9 mouse cellular contexts compared by ENCODE assay signal in genomic region chr1:193035371-193036238, GRCm38 (mm10). TPM values are rescaled to one million over a fixed set of nuclear protein-coding genes. Genes with fewer than 3 reads are reported as not detected.
DNase-seq lines count a peak whose midpoint lies in the region; ATAC-seq and TF ChIP-seq lines count a peak whose summit lies in the region.
"Had no signal": no experiment of that assay in that cellular context is flagged by ENCODE, and none has a peak within 500 bp of the region (broad histone marks: within the 10 kb centered on the region; RNA-seq: fewer than 3 reads in every experiment).

Gene Syt14 (minus strand): TSS chr1:193035775.

- peak within 1 kb of the TSS; percentile 45 for H3K9ac ChIP-seq in ES-Bruce4 (ENCODE audit: low read depth, poor library complexity, severe bottlenecking)
- peak within 1 kb of the TSS; percentile 35; the same call in 1 of the 2 replicates for H3K9ac ChIP-seq in embryonic facial prominence, embryonic 15.5 days
- peak within 1 kb of the TSS; percentile 61 for H3K9ac ChIP-seq in heart, embryonic 14.5 days (ENCODE audit: low read length)
- peak within 1 kb of the TSS; percentile 75 for H3K9ac ChIP-seq in liver, postnatal 0 days (replicated peaks)

- TF ChIP-seq CTCF in ES-Bruce4 (IDR thresholded peaks at IDR 0.05; ENCODE audit: low read depth, low read length) = no peak
- no peak for TF ChIP-seq CTCF in liver, postnatal 0 days (IDR thresholded peaks at IDR 0.05; ENCODE audit: low read depth)
- no peak for TF ChIP-seq CTCF in olfactory bulb, adult 2 months (IDR thresholded peaks at IDR 0.05; ENCODE audit: insufficient read depth, low read depth, low read length)

- no peak for TF ChIP-seq POLR2A in ES-Bruce4 (IDR thresholded peaks at IDR 0.05; ENCODE audit: insufficient read depth, low read length)
- no peak for TF ChIP-seq POLR2A in olfactory bulb, adult 2 months (IDR thresholded peaks at IDR 0.05; ENCODE audit: insufficient read depth, low read depth, low read length)

- WGBS in embryonic facial prominence, embryonic 15.5 days = under 1% methylated on average over 67 of the region's 67 CpGs
- under 1% methylated on average over 66 of the region's 67 CpGs for WGBS in heart, embryonic 14.5 days
- 1% methylated on average over 65 of the region's 67 CpGs for WGBS in liver, postnatal 0 days (ENCODE audit: insufficient replicate concordance)
- under 1% methylated on average over 62 of the region's 67 CpGs for WGBS in olfactory bulb, adult 2 months

- H3K4me3 ChIP-seq in ES-Bruce4 (ENCODE audit: low read depth, low read length) = peak within 1 kb of the TSS; percentile 87
- H3K4me3 ChIP-seq in embryonic facial prominence, embryonic 15.5 days (replicated peaks) = peak within 1 kb of the TSS; percentile 66
- peak within 1 kb of the TSS; percentile 59 to 63 for H3K4me3 ChIP-seq in heart, embryonic 14.5 days (ENCODE audit: control insufficient read depth in 1 of 2, insufficient read depth in 1 of 2, low read depth in 1 of 2, low read length in 2 of 2)
- peak within 1 kb of the TSS; percentile 68 for H3K4me3 ChIP-seq in liver, postnatal 0 days (ENCODE audit: low read depth, low read length)
- H3K4me3 ChIP-seq in olfactory bulb, adult 2 months (ENCODE audit: insufficient read depth, low read depth, low read length) = peak within 1 kb of the TSS; percentile 69

- no peaks in the 10 kb centered on the region for H3K4me1 ChIP-seq in ES-Bruce4 (ENCODE audit: control insufficient read depth, insufficient read depth, low read length)
- peaks cover 14% of the 10 kb centered on the region for H3K4me1 ChIP-seq in embryonic facial prominence, embryonic 15.5 days
- H3K4me1 ChIP-seq in heart, embryonic 14.5 days (ENCODE audit: control insufficient read depth in 2 of 2, insufficient read depth in 2 of 2, low read length in 2 of 2) = peaks cover 0 to 6% of the 10 kb centered on the region in 2 experiments; a peak in 3 of 4 replicates
- H3K4me1 ChIP-seq in liver, postnatal 0 days (ENCODE audit: insufficient read depth) = peaks cover 11% of the 10 kb centered on the region
- peaks cover 3% of the 10 kb centered on the region for H3K4me1 ChIP-seq in olfactory bulb, adult 2 months (ENCODE audit: control insufficient read depth, insufficient read depth, low read length)

- H3K9me3 ChIP-seq in ES-Bruce4 (replicated peaks; ENCODE audit: control insufficient read depth, insufficient read depth, low read length, poor library complexity, severe bottlenecking) = no peaks in the 10 kb centered on the region
- H3K9me3 ChIP-seq in embryonic facial prominence, embryonic 15.5 days (replicated peaks) = no peaks in the 10 kb centered on the region
- no peaks in the 10 kb centered on the region for H3K9me3 ChIP-seq in heart, embryonic 14.5 days (ENCODE audit: control insufficient read depth, low read length)
- H3K9me3 ChIP-seq in liver, postnatal 0 days (ENCODE audit: low read length) = no peaks in the 10 kb centered on the region

- H3K27me3 ChIP-seq in ES-Bruce4 (ENCODE audit: control insufficient read depth, insufficient read depth, low read length, poor library complexity, severe bottlenecking) = no peaks in the 10 kb centered on the region
- H3K27me3 ChIP-seq in embryonic facial prominence, embryonic 15.5 days = no peaks in the 10 kb centered on the region; the same call in 1 of the 2 replicates
- no peaks in the 10 kb centered on the region for H3K27me3 ChIP-seq in heart, embryonic 14.5 days (ENCODE audit: control insufficient read depth, insufficient read depth, low read length)
- H3K27me3 ChIP-seq in liver, postnatal 0 days (ENCODE audit: insufficient read depth, low read length) = peaks cover 13% of the 10 kb centered on the region; the same call in 1 of the 2 replicates

- no peaks in the 10 kb centered on the region for H3K36me3 ChIP-seq in ES-Bruce4 (ENCODE audit: control insufficient read depth, insufficient read depth, low read length, poor library complexity, severe bottlenecking)
- no peaks in the 10 kb centered on the region for H3K36me3 ChIP-seq in embryonic facial prominence, embryonic 15.5 days
- no peaks in the 10 kb centered on the region for H3K36me3 ChIP-seq in heart, embryonic 14.5 days (ENCODE audit: control insufficient read depth, insufficient read depth, low read length)
- no peaks in the 10 kb centered on the region for H3K36me3 ChIP-seq in liver, postnatal 0 days (replicated peaks; ENCODE audit: insufficient read depth, low read length)

- DNase-seq in brain, adult 2 months (ENCODE audit: low read depth, low spot score) = peak; percentile 89
- DNase-seq in kidney, postnatal 14 days = peak; percentile 87
- DNase-seq in liver, postnatal 0 days = peak; percentile 93
- peak; percentile 82 for DNase-seq in thymus, postnatal 0 days (ENCODE audit: low spot score)

- H3K27ac ChIP-seq in ES-Bruce4 (ENCODE audit: insufficient read depth, low read length) = peak within 1 kb of the TSS; percentile 1; the same call in 1 of the 2 replicates
- H3K27ac ChIP-seq in embryonic facial prominence, embryonic 15.5 days (replicated peaks) = no peak within 1 kb of the TSS
- H3K27ac ChIP-seq in heart, embryonic 14.5 days (replicated peaks in 1 of 2; ENCODE audit: control insufficient read depth in 1 of 2, insufficient read depth in 1 of 2, low read depth in 2 of 2, low read length in 2 of 2) = no peak within 1 kb of the TSS
- H3K27ac ChIP-seq in liver, postnatal 0 days (ENCODE audit: low read depth) = peak within 1 kb of the TSS; percentile 78
- H3K27ac ChIP-seq in olfactory bulb, adult 2 months (ENCODE audit: insufficient read depth, low read depth, low read length) = no peak within 1 kb of the TSS
- H3K27ac ChIP-seq: macrophage had no signal

- TF ChIP-seq EP300 in ES-Bruce4 (IDR thresholded peaks at IDR 0.05; ENCODE audit: insufficient read depth, low read depth, low read length) = peak; percentile 32; the same call in 1 of the 2 replicates
- no peak for TF ChIP-seq EP300 in liver, postnatal 0 days (IDR thresholded peaks at IDR 0.05; ENCODE audit: low read depth)

- peak; percentile 91 for ATAC-seq in embryonic facial prominence, embryonic 15.5 days (ENCODE audit: insufficient number of reproducible peaks, low FRiP score, low TSS enrichment, low read depth)
- ATAC-seq in heart, embryonic 14.5 days (ENCODE audit: insufficient number of reproducible peaks, insufficient read depth, low FRiP score, low read depth) = peak; percentile 94
- peak; percentile 97 for ATAC-seq in liver, postnatal 0 days

- peak within 1 kb of the TSS; percentile 95 for H3K4me2 ChIP-seq in embryonic facial prominence, embryonic 15.5 days (replicated peaks)
- peak within 1 kb of the TSS; percentile 86 for H3K4me2 ChIP-seq in heart, embryonic 14.5 days (ENCODE audit: low read length)
- peak within 1 kb of the TSS; percentile 80 for H3K4me2 ChIP-seq in liver, postnatal 0 days (ENCODE audit: low read depth, low read length)

RNA-seq across cellular contexts. Expression of gene Syt14, which starts in this region (rescaled TPM):
- polyA plus RNA-seq in ES-Bruce4 (2011; ENCODE audit: insufficient read depth, insufficient read length, low read depth, missing spikeins) = 12.8 and 14.7 TPM in 2 replicates
- 1.6 and 1.7 TPM in 2 replicates for polyA plus RNA-seq in embryonic facial prominence, embryonic 15.5 days (2015; fragmentation: Nextera tagmentation; extraction: Ambion mirVana)
- polyA plus RNA-seq in heart, embryonic 14.5 days (2014; fragmentation: Nextera tagmentation; extraction: Ambion mirVana) = 0.62 and 1.4 TPM in 2 replicates
- polyA plus RNA-seq in liver, postnatal 0 days (2015; fragmentation: Nextera tagmentation; extraction: Ambion mirVana) = 1.6 and 1.8 TPM in 2 replicates
- not detected in 2 replicates for polyA plus RNA-seq in olfactory bulb, adult 2 months (2012; ENCODE audit: insufficient read depth, insufficient read length, low replicate concordance, missing spikeins)
- polyA plus RNA-seq in thymus, postnatal 0 days (2015; fragmentation: Nextera tagmentation; extraction: Ambion mirVana) = 1.1 and 2.0 TPM in 2 replicates
- polyA plus RNA-seq: macrophage had no signal

Comparison
In these comparisons a context has a peak if more than half of its experiments do, and no peak if none do; other contexts are left out.
1. H3K27ac ChIP-seq: peak in ES-Bruce4 (single experiment) and liver, postnatal 0 days (single experiment); none in embryonic facial prominence, embryonic 15.5 days (single experiment), heart, embryonic 14.5 days (0 of 2) and olfactory bulb, adult 2 months (single experiment).
2. Peak in every context shown above with its lines, with median percentiles within 50 percentile points of each other: H3K4me3 ChIP-seq, H3K9ac ChIP-seq, DNase-seq, ATAC-seq and H3K4me2 ChIP-seq.